Mouse (Mus musculus) kidney, embryonic 15.5 days (tissue): ENCODE measurements around the gene Carmil3. TPM values are rescaled to one million over a fixed set of nuclear protein-coding genes. Genes with fewer than 3 reads are reported as not detected.

ENCODE experiments used
- ATAC-seq: fragments of 200-750 bp; cut with Nextera tagmentation; replicated peaks from 2 replicates; pipeline ENCODE4 v1.8.0; 2017; ENCODE audit warnings: moderate TSS enrichment; ENCODE audit not compliant: low FRiP score
- H3K27ac ChIP-seq: fragments of 300-500 bp; sonication (generic); 2 replicates; pipeline ENCODE4 v1.5.1; 2015; ENCODE audit warnings: mild to moderate bottlenecking, inconsistent platforms
- H3K27me3 ChIP-seq: fragments of 300-500 bp; sonication (generic); 2 replicates; pipeline ENCODE4 v1.6.1; 2015; ENCODE audit warnings: inconsistent platforms
- H3K36me3 ChIP-seq: fragments of 300-500 bp; sonication (generic); 2 replicates; pipeline ENCODE4 v1.6.1; 2015; ENCODE audit warnings: inconsistent platforms
- H3K4me1 ChIP-seq: fragments of 300-500 bp; sonication (generic); 2 replicates; pipeline ENCODE4 v1.6.1; 2015; ENCODE audit warnings: inconsistent platforms
- H3K4me2 ChIP-seq: fragments of 300-500 bp; sonication (generic); 2 replicates; pipeline ENCODE4 v1.6.1; 2015; ENCODE audit warnings: moderate library complexity, mild to moderate bottlenecking, inconsistent platforms
- H3K4me3 ChIP-seq: fragments of 300-500 bp; sonication (generic); replicated peaks from 2 replicates; pipeline ENCODE4 v1.5.1; 2015; ENCODE audit warnings: mild to moderate bottlenecking, inconsistent platforms
- H3K9ac ChIP-seq: fragments of 300-500 bp; sonication (generic); 2 replicates; pipeline ENCODE4 v1.6.1; 2015; ENCODE audit warnings: mild to moderate bottlenecking, inconsistent platforms
- H3K9me3 ChIP-seq: fragments of 300-500 bp; sonication (generic); replicated peaks from 2 replicates; pipeline ENCODE4 v1.6.1; 2016; ENCODE audit warnings: inconsistent platforms
- WGBS: fragments of 180-500 bp; shearing (Covaris S2); methylation state at CpG from one replicate; pipeline ENCODE4 v1.1.7; 2015; ENCODE audit warnings: mixed read lengths; 5-methylcytosine and 5-hydroxymethylcytosine counted together
- polyA plus RNA-seq: library from polyadenylated mRNA; unstranded; fragments of >200 nt; fragmentation: Nextera tagmentation; extraction: Ambion mirVana; gene quantifications from 2 replicates; pipeline ENCODE4 v1.2.1, GENCODE M21; 2015

The Carmil3 gene
- polyA plus RNA-seq, 1 experiment from 2014 or later = 2.9 TPM

GRCm38 (mm10) chr14:55551347-55551746, 60.9 kb downstream of the Carmil3 start:
- Histone ChIP-seq H3K27ac (no peak overlapping the region), H3K9ac (no peak overlapping the region), H3K4me1 (peaks cover 1% of the 10 kb centered on the region; the same call in 1 of the 2 replicates), H3K36me3 (peaks cover 43% of the 10 kb centered on the region), H3K9me3 (no peaks in the 10 kb centered on the region), H3K27me3 (no peaks in the 10 kb centered on the region), H3K4me3 (no peak overlapping the region), H3K4me2 (no peak overlapping the region)
- WGBS = 57% methylated on average over 5 of the region's 5 CpGs
- no peak for ATAC-seq

- Histone ChIP-seq H3K4me2 (no peak overlapping the region), H3K4me3 (no peak overlapping the region), H3K27ac (no peak overlapping the region), H3K27me3 (no peaks in the 10 kb centered on the region), H3K9me3 (no peaks in the 10 kb centered on the region), H3K4me1 (peaks cover 5% of the 10 kb centered on the region; the same call in 1 of the 2 replicates), H3K9ac (no peak overlapping the region), H3K36me3 (peaks cover 40% of the 10 kb centered on the region)
- WGBS = 92% methylated on average over 8 of the region's 8 CpGs
- ATAC-seq = no peak
These were observed 61.3 kb downstream of the Carmil3 start for GRCm38 (mm10) chr14:55551794-55552193.

- no peak overlapping the region for H3K27ac ChIP-seq
- H3K9me3 ChIP-seq = no peaks in the 10 kb centered on the region
- H3K4me1 ChIP-seq = peaks cover 18% of the 10 kb centered on the region; the same call in 1 of the 2 replicates
- peaks cover 12% of the 10 kb centered on the region for H3K36me3 ChIP-seq
- no peak overlapping the region for H3K9ac ChIP-seq
- no peak overlapping the region for H3K4me3 ChIP-seq
- H3K27me3 ChIP-seq = no peaks in the 10 kb centered on the region
- ATAC-seq = no peak
- no peak overlapping the region for H3K4me2 ChIP-seq
These were observed 64.2 kb downstream of the Carmil3 start for GRCm38 (mm10) chr14:55554635-55555034.

GRCm38 (mm10) chr14:55555788-55556187, 65.3 kb downstream of the Carmil3 start:
- no peak overlapping the region for H3K9ac ChIP-seq
- ATAC-seq = no peak
- peaks cover 18% of the 10 kb centered on the region; the same call in 1 of the 2 replicates for H3K4me1 ChIP-seq
- H3K27me3 ChIP-seq = no peaks in the 10 kb centered on the region
- WGBS = 79% methylated on average over 3 of the region's 3 CpGs
- H3K9me3 ChIP-seq = no peaks in the 10 kb centered on the region
- no peak overlapping the region for H3K4me3 ChIP-seq
- no peak overlapping the region for H3K4me2 ChIP-seq
- peaks cover under 1% of the 10 kb centered on the region for H3K36me3 ChIP-seq
- no peak overlapping the region for H3K27ac ChIP-seq

GRCm38 (mm10) chr14:55557003-55557402, 66.6 kb downstream of the Carmil3 start:
- no peaks in the 10 kb centered on the region for H3K9me3 ChIP-seq
- H3K9ac ChIP-seq = no peak overlapping the region
- H3K4me2 ChIP-seq = peak overlapping the region; percentile 20; the same call in 1 of the 2 replicates
- 19% methylated on average over 5 of the region's 5 CpGs for WGBS
- H3K4me1 ChIP-seq = peaks cover 29% of the 10 kb centered on the region
- ATAC-seq = no peak
- H3K27ac ChIP-seq = peak overlapping the region; percentile 84
- H3K4me3 ChIP-seq = no peak overlapping the region
- no peaks in the 10 kb centered on the region for H3K27me3 ChIP-seq
- H3K36me3 ChIP-seq = no peaks in the 10 kb centered on the region

- WGBS = 86% methylated on average over 3 of the region's 3 CpGs
- no peak for ATAC-seq
- H3K4me2 ChIP-seq = no peak overlapping the region
These were observed 67.1 kb downstream of the Carmil3 start for GRCm38 (mm10) chr14:55557587-55557986.

More at GRCm38 (mm10) chr14:55557587-55557986, 67.1 kb downstream of the Carmil3 start:
- Histone ChIP-seq H3K36me3 (peaks cover 2% of the 10 kb centered on the region), H3K4me3 (no peak overlapping the region), H3K9ac (no peak overlapping the region), H3K27me3 (no peaks in the 10 kb centered on the region), H3K4me1 (peaks cover 35% of the 10 kb centered on the region), H3K9me3 (no peaks in the 10 kb centered on the region), H3K27ac (peak overlapping the region; percentile 84)

Other genes starting within 250 kb of the Carmil3 start
- 127 and 130 TPM in 2 replicates for gene Dhrs4, start 11.9 kb upstream of the Carmil3 start, polyA plus RNA-seq
- gene Cpne6, start 19.8 kb downstream of the Carmil3 start, polyA plus RNA-seq = 0.24 and 0.26 TPM in 2 replicates
- not detected in 2 replicates for gene Nrl, start 34.3 kb downstream of the Carmil3 start, polyA plus RNA-seq
- gene Pck2, start 49.6 kb downstream of the Carmil3 start, polyA plus RNA-seq = 50.5 and 55.4 TPM in 2 replicates
- 89.2 and 93.0 TPM in 2 replicates for gene Dcaf11, start 69.4 kb downstream of the Carmil3 start, polyA plus RNA-seq
- 1.6 TPM in 2 replicates for gene A730061H03Rik, start 69.8 kb downstream of the Carmil3 start, polyA plus RNA-seq
- gene Fitm1, start 85.0 kb downstream of the Carmil3 start, polyA plus RNA-seq = 4.2 and 6.1 TPM in 2 replicates
- 147 and 153 TPM in 2 replicates for gene Psme1, start 87.5 kb downstream of the Carmil3 start, polyA plus RNA-seq
- gene Emc9, start 94.7 kb downstream of the Carmil3 start, polyA plus RNA-seq = 6.8 and 7.4 TPM in 2 replicates
- 248 and 261 TPM in 2 replicates for gene Psme2, start 100.5 kb downstream of the Carmil3 start, polyA plus RNA-seq
- gene Rnf31, start 101.1 kb downstream of the Carmil3 start, polyA plus RNA-seq = 18.6 and 21.7 TPM in 2 replicates
- gene Irf9, start 112.9 kb downstream of the Carmil3 start, polyA plus RNA-seq = 12.8 and 14.6 TPM in 2 replicates
- gene Rec8, start 127.4 kb downstream of the Carmil3 start, polyA plus RNA-seq = 20.3 and 22.4 TPM in 2 replicates
- gene Ipo4, start 145.3 kb downstream of the Carmil3 start, polyA plus RNA-seq = 97.4 and 115 TPM in 2 replicates
- gene Gm49378, start 147.2 kb downstream of the Carmil3 start, polyA plus RNA-seq = 1.4 and 2.3 TPM in 2 replicates
- gene Tm9sf1, start 153.2 kb downstream of the Carmil3 start, polyA plus RNA-seq = 113 and 123 TPM in 2 replicates
- 0.92 and 1.0 TPM in 2 replicates for gene Tssk4, start 159.5 kb downstream of the Carmil3 start, polyA plus RNA-seq
- gene Mdp1, start 169.9 kb downstream of the Carmil3 start, polyA plus RNA-seq = 53.6 and 55.8 TPM in 2 replicates
- gene Gmpr2, start 181.3 kb downstream of the Carmil3 start, polyA plus RNA-seq = 68.2 and 72.6 TPM in 2 replicates
- 545 and 565 TPM in 2 replicates for gene Nedd8, start 181.5 kb downstream of the Carmil3 start, polyA plus RNA-seq
- gene Tinf2, start 191.2 kb downstream of the Carmil3 start, polyA plus RNA-seq = 43.6 and 46.9 TPM in 2 replicates
- gene Tgm1, start 223.3 kb downstream of the Carmil3 start, polyA plus RNA-seq = 2.1 TPM in 2 replicates
- 37.6 and 41.8 TPM in 2 replicates for gene Rabggta, start 231.6 kb downstream of the Carmil3 start, polyA plus RNA-seq